Mouse (Mus musculus) intestine, embryonic 15.5 days (tissue): Measurements from ENCODE around the gene Cdt1. TPM values are rescaled to one million over a fixed set of nuclear protein-coding genes. Genes with fewer than 3 reads are reported as not detected.

ENCODE experiments used
- ATAC-seq: fragments of 200-750 bp; cut with Nextera tagmentation; 2 replicates; pipeline ENCODE4 v1.8.0; 2017; ENCODE audit warnings: moderate TSS enrichment, moderate library complexity
- H3K27ac ChIP-seq: fragments of 300-500 bp; sonication (generic); 2 replicates; pipeline ENCODE4 v1.5.1; 2015; ENCODE audit warnings: mild to moderate bottlenecking, inconsistent platforms
- H3K27me3 ChIP-seq: fragments of 300-500 bp; sonication (generic); replicated peaks from 2 replicates; pipeline ENCODE4 v1.6.1; 2015; ENCODE audit warnings: inconsistent platforms
- H3K36me3 ChIP-seq: fragments of 300-500 bp; sonication (generic); 2 replicates; pipeline ENCODE4 v1.6.1; 2015; ENCODE audit warnings: inconsistent platforms
- H3K4me1 ChIP-seq: fragments of 300-500 bp; sonication (generic); replicated peaks from 2 replicates; pipeline ENCODE4 v1.6.1; 2015; ENCODE audit warnings: inconsistent platforms
- H3K4me2 ChIP-seq: fragments of 300-500 bp; sonication (generic); replicated peaks from 2 replicates; pipeline ENCODE4 v1.6.1; 2015; ENCODE audit warnings: mild to moderate bottlenecking, inconsistent platforms
- H3K4me3 ChIP-seq: fragments of 300-500 bp; sonication (generic); replicated peaks from 2 replicates; pipeline ENCODE4 v1.5.1; 2015; ENCODE audit warnings: inconsistent platforms
- H3K9ac ChIP-seq: fragments of 300-500 bp; sonication (generic); 2 replicates; pipeline ENCODE4 v1.6.1; 2015; ENCODE audit warnings: inconsistent platforms
- H3K9me3 ChIP-seq: fragments of 300-500 bp; sonication (generic); 2 replicates; pipeline ENCODE4 v1.6.1; 2016; ENCODE audit warnings: inconsistent platforms
- WGBS: fragments of 180-500 bp; shearing (Covaris S2); methylation state at CpG from one replicate; pipeline ENCODE4 v1.1.7; 2015; 5-methylcytosine and 5-hydroxymethylcytosine counted together
- polyA plus RNA-seq: library from polyadenylated mRNA; unstranded; fragments of >200 nt; fragmentation: Nextera tagmentation; extraction: Ambion mirVana; gene quantifications from 2 replicates; pipeline ENCODE4 v1.2.1, GENCODE M21; 2015

Gene Cdt1
- polyA plus RNA-seq, 1 experiment from 2014 or later: 41.8 TPM

DNA sequence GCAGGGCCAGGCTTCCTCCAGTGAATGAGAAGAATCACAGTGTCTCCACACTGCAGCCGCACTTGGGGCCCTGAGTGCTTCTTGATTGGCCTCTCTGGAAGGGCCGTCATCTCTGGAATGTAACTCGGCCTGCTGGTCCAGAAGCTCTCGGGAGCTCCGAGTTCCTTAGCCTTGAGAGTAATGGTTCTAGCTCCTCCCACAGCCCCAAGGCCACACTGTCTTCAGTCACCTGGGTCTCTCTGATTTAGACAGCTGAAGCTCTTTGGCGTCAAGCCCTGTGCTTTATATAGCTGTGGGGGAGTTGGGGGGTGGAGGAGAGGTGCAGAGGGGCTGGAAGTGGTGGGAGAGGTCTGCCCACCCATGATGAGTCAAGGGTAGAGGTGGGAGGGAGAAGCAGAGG is 30.8 kb upstream of the Cdt1 start:
- Histone ChIP-seq H3K4me2 (peak overlapping the region; percentile 22; the same call in 1 of the 2 replicates), H3K36me3 (no peaks in the 10 kb centered on the region), H3K9ac (no peak overlapping the region), H3K4me3 (no peak overlapping the region), H3K4me1 (peaks cover 19% of the 10 kb centered on the region), H3K9me3 (no peaks in the 10 kb centered on the region), H3K27me3 (no peaks in the 10 kb centered on the region), H3K27ac (peak overlapping the region; percentile 56)
- WGBS: 10% methylated on average over 6 of the region's 6 CpGs
- peak; percentile 91 for ATAC-seq

- no peak overlapping the region for H3K4me2 ChIP-seq
- H3K27me3 ChIP-seq: no peaks in the 10 kb centered on the region
- H3K36me3 ChIP-seq: no peaks in the 10 kb centered on the region
- peaks cover 19% of the 10 kb centered on the region for H3K4me1 ChIP-seq
- H3K9ac ChIP-seq: no peak overlapping the region
- WGBS: 65% methylated on average over 2 of the region's 2 CpGs
- no peaks in the 10 kb centered on the region for H3K9me3 ChIP-seq
- no peak overlapping the region for H3K4me3 ChIP-seq
- peak overlapping the region; percentile 56; the same call in 1 of the 2 replicates for H3K27ac ChIP-seq
- peak; percentile 18; the same call in 1 of the 2 replicates for ATAC-seq
These were observed 30.0 kb upstream of the Cdt1 start for GRCm38 (mm10) chr8:122537812-122538211.

DNA sequence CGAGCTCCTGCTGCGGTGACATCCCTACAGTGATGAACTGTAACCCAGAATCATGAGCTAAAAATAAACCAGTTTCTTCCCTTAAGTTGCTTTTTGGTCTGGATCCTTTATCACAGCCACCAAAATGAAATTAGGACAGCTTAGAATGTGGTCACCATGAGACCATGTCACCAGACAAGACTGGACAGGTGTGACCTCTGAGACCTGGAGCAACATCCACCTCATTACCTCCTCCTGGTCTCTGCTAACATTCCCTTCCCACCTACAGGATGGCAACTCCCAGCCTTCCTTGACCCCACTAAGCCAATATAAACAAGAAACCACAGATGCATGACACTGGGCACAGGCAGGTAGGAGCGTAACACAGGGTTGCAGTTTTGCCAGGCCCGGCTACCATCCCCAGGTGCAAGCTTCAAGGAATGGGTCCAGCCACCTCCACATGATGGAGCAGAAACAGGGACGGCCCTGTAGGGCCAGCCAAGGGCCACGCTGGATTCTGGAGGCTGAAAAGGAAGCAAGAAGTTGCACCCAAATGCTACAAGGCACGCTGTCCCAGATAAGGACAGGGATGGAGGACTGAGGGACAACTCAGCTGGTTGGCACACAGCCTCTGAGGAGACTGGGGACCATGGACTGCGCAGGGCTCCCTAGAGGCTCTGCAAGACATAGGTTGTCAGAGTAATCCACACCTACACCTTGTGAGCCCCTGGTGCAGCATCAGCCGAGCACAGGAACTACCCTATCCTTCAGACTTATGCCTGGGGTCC is 29.3 kb upstream of the Cdt1 start:
- H3K4me2 ChIP-seq: no peak overlapping the region
- peaks cover 19% of the 10 kb centered on the region for H3K4me1 ChIP-seq
- H3K9me3 ChIP-seq: no peaks in the 10 kb centered on the region
- H3K36me3 ChIP-seq: no peaks in the 10 kb centered on the region
- ATAC-seq: no peak
- no peak overlapping the region for H3K4me3 ChIP-seq
- WGBS: 96% methylated on average over 9 of the region's 9 CpGs
- no peak overlapping the region for H3K9ac ChIP-seq
- H3K27ac ChIP-seq: no peak overlapping the region
- no peaks in the 10 kb centered on the region for H3K27me3 ChIP-seq

- no peak overlapping the region for H3K4me3 ChIP-seq
- H3K27ac ChIP-seq: no peak overlapping the region
- no peaks in the 10 kb centered on the region for H3K36me3 ChIP-seq
- ATAC-seq: no peak
- no peak overlapping the region for H3K9ac ChIP-seq
- H3K27me3 ChIP-seq: no peaks in the 10 kb centered on the region
- 87% methylated on average over 8 of the region's 8 CpGs for WGBS
- no peak overlapping the region for H3K4me2 ChIP-seq
- H3K4me1 ChIP-seq: peaks cover 35% of the 10 kb centered on the region
- H3K9me3 ChIP-seq: no peaks in the 10 kb centered on the region
These were observed 23.7 kb upstream of the Cdt1 start for GRCm38 (mm10) chr8:122544138-122544537.

- WGBS: 70% methylated on average over 7 of the region's 7 CpGs
- peak overlapping the region; percentile 92; the same call in 1 of the 2 replicates for H3K4me2 ChIP-seq
- no peak overlapping the region for H3K4me3 ChIP-seq
- H3K9me3 ChIP-seq: no peaks in the 10 kb centered on the region
- no peak overlapping the region for H3K9ac ChIP-seq
- H3K27ac ChIP-seq: peak overlapping the region; percentile 56; the same call in 1 of the 2 replicates
- no peaks in the 10 kb centered on the region for H3K36me3 ChIP-seq
- H3K27me3 ChIP-seq: no peaks in the 10 kb centered on the region
- peak; percentile 44; the same call in 1 of the 2 replicates for ATAC-seq
- peaks cover 48% of the 10 kb centered on the region for H3K4me1 ChIP-seq
These were observed 21.6 kb upstream of the Cdt1 start for GRCm38 (mm10) chr8:122546066-122546755.

DNA sequence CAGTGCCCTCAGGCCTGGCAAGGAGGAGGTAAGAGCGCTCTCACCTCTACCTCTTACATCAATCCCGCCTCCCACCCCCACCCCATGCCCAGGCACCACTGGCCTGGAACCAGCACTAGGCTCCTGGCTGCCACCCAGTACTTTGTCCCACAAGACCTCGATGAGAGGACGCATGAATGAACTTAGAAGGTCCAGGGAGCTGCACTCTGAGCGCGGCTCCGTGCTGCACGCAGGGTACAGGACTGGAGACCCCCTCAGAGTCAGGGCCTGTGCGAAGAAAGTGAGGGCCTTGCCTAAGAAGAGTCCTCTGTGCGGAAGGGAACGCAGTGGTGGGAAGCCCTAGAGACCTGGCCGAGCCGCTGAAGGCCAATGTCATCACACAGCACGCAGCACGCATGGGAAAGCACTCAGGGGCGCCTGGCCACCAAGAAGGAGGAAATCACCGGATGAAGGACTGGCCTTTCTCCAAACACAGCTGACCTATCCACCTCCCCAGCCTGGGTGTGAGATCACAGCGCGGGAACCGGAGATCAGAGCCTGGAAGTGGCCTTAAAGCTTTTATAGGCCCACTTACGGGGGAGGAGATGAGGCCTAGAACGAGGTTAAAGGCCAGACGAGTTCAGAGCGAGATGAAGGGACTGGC is 20.9 kb upstream of the Cdt1 start:
- peak overlapping the region; percentile 56; the same call in 1 of the 2 replicates for H3K27ac ChIP-seq
- H3K27me3 ChIP-seq: no peaks in the 10 kb centered on the region
- no peak for ATAC-seq
- H3K4me1 ChIP-seq: peaks cover 50% of the 10 kb centered on the region
- H3K36me3 ChIP-seq: no peaks in the 10 kb centered on the region
- H3K4me3 ChIP-seq: 0 out of 2 replicates have a peak overlapping the region, but pooled peaks have one; percentile 5
- H3K4me2 ChIP-seq: peak overlapping the region; percentile 92
- H3K9me3 ChIP-seq: no peaks in the 10 kb centered on the region
- peak overlapping the region; percentile 6; the same call in 1 of the 2 replicates for H3K9ac ChIP-seq
- 53% methylated on average over 24 of the region's 24 CpGs for WGBS

GRCm38 (mm10) chr8:122547815-122548214 is 20.0 kb upstream of the Cdt1 start:
- peaks cover 50% of the 10 kb centered on the region for H3K4me1 ChIP-seq
- 35% methylated on average over 5 of the region's 5 CpGs for WGBS
- H3K27ac ChIP-seq: peak overlapping the region; percentile 56
- H3K9me3 ChIP-seq: no peaks in the 10 kb centered on the region
- H3K27me3 ChIP-seq: no peaks in the 10 kb centered on the region
- H3K4me3 ChIP-seq: no peak overlapping the region; the same call in 1 of the 2 replicates
- H3K36me3 ChIP-seq: no peaks in the 10 kb centered on the region
- peak overlapping the region; percentile 92 for H3K4me2 ChIP-seq
- H3K9ac ChIP-seq: 0 out of 2 replicates have a peak overlapping the region, but pooled peaks have one; percentile 6
- ATAC-seq: peak; percentile 5; the same call in 1 of the 2 replicates

DNA sequence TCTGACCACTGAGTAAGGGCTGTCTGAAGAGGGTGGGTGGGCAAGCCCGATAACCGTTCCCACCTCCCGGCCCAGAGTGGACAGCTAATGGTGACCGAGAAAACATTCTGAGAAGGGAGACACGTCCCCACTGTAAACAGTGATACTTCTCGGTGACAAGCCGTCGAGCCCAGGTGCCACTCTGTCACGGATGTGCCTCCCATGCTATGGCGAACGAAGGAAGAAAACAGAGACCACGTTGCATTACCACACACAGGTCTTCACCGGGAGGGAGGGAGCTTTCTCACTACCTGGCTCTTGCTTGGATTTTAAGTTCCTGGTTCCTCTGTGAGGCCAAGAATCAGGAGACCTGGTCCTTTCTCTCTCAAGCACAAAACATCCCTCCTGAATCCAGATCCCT is 19.5 kb upstream of the Cdt1 start:
- peak overlapping the region; percentile 92 for H3K4me2 ChIP-seq
- no peak for ATAC-seq
- peaks cover 50% of the 10 kb centered on the region for H3K4me1 ChIP-seq
- H3K27ac ChIP-seq: peak overlapping the region; percentile 49
- H3K4me3 ChIP-seq: no peak overlapping the region
- no peaks in the 10 kb centered on the region for H3K27me3 ChIP-seq
- 63% methylated on average over 13 of the region's 13 CpGs for whole genome bisulfite sequencing
- H3K9me3 ChIP-seq: no peaks in the 10 kb centered on the region
- H3K9ac ChIP-seq: no peak overlapping the region
- no peaks in the 10 kb centered on the region for H3K36me3 ChIP-seq

DNA sequence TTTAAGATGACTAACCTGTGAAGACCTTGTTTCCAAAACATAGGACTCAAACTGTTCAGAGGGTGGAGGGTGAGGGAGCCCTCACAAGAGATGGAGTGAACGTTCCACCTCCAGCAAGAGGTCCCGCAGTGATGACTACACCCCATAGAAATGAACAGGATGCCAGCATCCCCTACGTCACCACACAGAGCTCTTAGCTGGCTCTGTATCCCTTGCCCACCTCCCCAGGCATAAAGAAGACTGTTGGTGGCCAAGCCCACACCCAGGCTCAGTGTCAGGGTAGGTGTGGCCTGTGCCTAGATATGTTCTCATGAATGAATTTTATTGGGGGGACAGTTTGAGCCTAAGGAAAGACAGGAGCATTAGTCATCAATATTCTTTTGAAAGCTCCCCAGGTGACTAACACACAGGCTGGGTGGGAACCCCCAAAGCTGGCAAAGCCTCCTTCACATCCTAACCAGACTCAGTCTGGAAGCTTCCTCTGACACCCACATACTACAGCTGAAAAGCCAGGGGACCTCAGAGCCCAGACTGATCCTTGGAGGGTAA is 18.9 kb upstream of the Cdt1 start:
- WGBS: 79% methylated on average over 3 of the region's 3 CpGs
- no peaks in the 10 kb centered on the region for H3K9me3 ChIP-seq
- H3K4me1 ChIP-seq: peaks cover 50% of the 10 kb centered on the region
- H3K9ac ChIP-seq: no peak overlapping the region; the same call in 1 of the 2 replicates
- no peaks in the 10 kb centered on the region for H3K27me3 ChIP-seq
- H3K27ac ChIP-seq: peak overlapping the region; percentile 49; the same call in 1 of the 2 replicates
- ATAC-seq: no peak
- H3K4me3 ChIP-seq: peak overlapping the region; percentile 87; the same call in 1 of the 2 replicates
- H3K4me2 ChIP-seq: peak overlapping the region; percentile 92
- H3K36me3 ChIP-seq: no peaks in the 10 kb centered on the region

- ATAC-seq: peak; percentile 57
- H3K4me1 ChIP-seq: peaks cover 48% of the 10 kb centered on the region
- no peaks in the 10 kb centered on the region for H3K9me3 ChIP-seq
- peak overlapping the region; percentile 90 for H3K27ac ChIP-seq
- H3K4me2 ChIP-seq: peak overlapping the region; percentile 92
- 3% methylated on average over 50 of the region's 52 CpGs for WGBS
- no peaks in the 10 kb centered on the region for H3K27me3 ChIP-seq
- peak overlapping the region; percentile 87 for H3K4me3 ChIP-seq
- no peaks in the 10 kb centered on the region for H3K36me3 ChIP-seq
- H3K9ac ChIP-seq: peak overlapping the region; percentile 85
These were observed 17.4 kb upstream of the Cdt1 start for GRCm38 (mm10) chr8:122550234-122550994.

DNA sequence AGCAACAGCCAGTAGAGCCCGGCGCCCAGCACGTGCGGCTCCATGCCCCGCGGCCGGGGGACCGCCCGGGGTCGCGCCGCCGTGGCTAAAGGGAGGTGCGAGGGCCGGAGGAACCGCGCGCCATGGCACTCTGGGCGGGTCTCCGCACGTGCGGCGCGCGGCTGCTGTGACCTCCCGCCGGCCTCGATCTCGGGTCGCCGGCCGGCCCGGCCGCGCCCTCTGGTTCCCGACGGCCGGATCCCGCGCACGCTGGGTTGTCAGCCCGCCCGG is 16.9 kb upstream of the Cdt1 start:
- H3K4me3 ChIP-seq: peak overlapping the region; percentile 87
- no peaks in the 10 kb centered on the region for H3K9me3 ChIP-seq
- H3K36me3 ChIP-seq: no peaks in the 10 kb centered on the region
- H3K27ac ChIP-seq: peak overlapping the region; percentile 90
- H3K9ac ChIP-seq: peak overlapping the region; percentile 85
- WGBS: 0% methylated on average over 43 of the region's 43 CpGs
- peaks cover 48% of the 10 kb centered on the region for H3K4me1 ChIP-seq
- H3K27me3 ChIP-seq: no peaks in the 10 kb centered on the region
- H3K4me2 ChIP-seq: peak overlapping the region; percentile 92
- ATAC-seq: peak; percentile 55
